Mouse (Mus musculus) CH12.LX (cell line): ENCODE results near the gene Msh3.

Source experiments
- CTCF ChIP-seq, 2 experiments: IDR thresholded peaks in 1 of 2; conservative IDR thresholded peaks in 1 of 2; 2 replicates each; pipeline ENCODE4 v1.5.1; 2011 to 2012; ENCODE audit warnings: low read depth in 2 of 2, low read length in 2 of 2, improper control_type of control experiment in 1 of 2, inconsistent platforms in 1 of 2, mild to moderate bottlenecking in 1 of 2, moderate library complexity in 1 of 2
- E2F4 ChIP-seq: IDR thresholded peaks from 2 replicates; pipeline ENCODE4 v1.6.1; 2011; ENCODE audit warnings: low read depth, low read length, improper control_type of control experiment; ENCODE audit not compliant: insufficient replicate concordance
- EP300 ChIP-seq: IDR thresholded peaks from 2 replicates; pipeline ENCODE4 v1.6.1; 2011; ENCODE audit warnings: low read length, improper control_type of control experiment
- ETS1 ChIP-seq: conservative IDR thresholded peaks from 2 replicates; pipeline ENCODE4 v1.6.1; 2012; ENCODE audit warnings: low read depth, mild to moderate bottlenecking, inconsistent platforms, low read length, improper control_type of control experiment, moderate library complexity
- MAFK ChIP-seq: IDR thresholded peaks from 2 replicates; pipeline ENCODE4 v1.6.1; 2011; ENCODE audit warnings: low read length, improper control_type of control experiment; ENCODE audit not compliant: insufficient replicate concordance
- MYC ChIP-seq: IDR thresholded peaks from 2 replicates; pipeline ENCODE4 v1.6.1; 2011; ENCODE audit warnings: low read depth, mild to moderate bottlenecking, improper control_type of control experiment, low read length
- SIN3A ChIP-seq: IDR thresholded peaks from 2 replicates; pipeline ENCODE4 v1.6.1; 2012; ENCODE audit warnings: low read length, improper control_type of control experiment, inconsistent platforms
- ZMIZ1 ChIP-seq: IDR thresholded peaks from 2 replicates; pipeline ENCODE4 v1.6.1; 2012; ENCODE audit warnings: low read depth, mild to moderate bottlenecking, inconsistent platforms, low read length, improper control_type of control experiment

- TF ChIP-seq CTCF (conservative IDR thresholded peaks at IDR 0.05 in 1 of 2, IDR thresholded peaks at IDR 0.05 in 1 of 2; ENCODE audit: low read depth in 2 of 2, low read length in 2 of 2) (no peak), MYC (no peak), SIN3A (no peak), ZMIZ1 (no peak), E2F4 (no peak), MAFK (no peak), ETS1 (no peak), EP300 (no peak)
These were observed 137.6 kb downstream of the Msh3 start for GRCm38 (mm10) chr13:92217216-92217615.
